In genomic region chr12:76376649-76377048, GRCm38 (mm10) we compare ENCODE assay signal across 9 mouse cellular contexts. TPM values are rescaled to one million over a fixed set of nuclear protein-coding genes. Genes with fewer than 3 reads are reported as not detected.
DNase-seq lines count a peak whose midpoint lies in the region; ATAC-seq and TF ChIP-seq lines count a peak whose summit lies in the region.
"Had no signal": no experiment of that assay in that cellular context is flagged by ENCODE, and none has a peak within 500 bp of the region (broad histone marks: within the 10 kb centered on the region; RNA-seq: fewer than 3 reads in every experiment).

No protein-coding gene starts in this region.

- H3K4me1 ChIP-seq in kidney, embryonic 16.5 days (ENCODE audit: insufficient read depth, low read length), result peaks cover 25% of the 10 kb centered on the region
- H3K4me1 ChIP-seq in liver, embryonic 16.5 days (ENCODE audit: control insufficient read depth, low read depth, low read length), result peaks cover 60% of the 10 kb centered on the region

- ATAC-seq in kidney, embryonic 16.5 days (ENCODE audit: low FRiP score, low TSS enrichment), result no peak
- no peak for ATAC-seq in liver, embryonic 16.5 days (ENCODE audit: low read depth)

- TF ChIP-seq POLR2A in brain, embryonic 14.5 days (IDR thresholded peaks at IDR 0.05; ENCODE audit: borderline replicate concordance, extremely low read depth, insufficient read depth, insufficient read length, poor library complexity, severe bottlenecking), result no peak

- no peak overlapping the region for H3K4me3 ChIP-seq in kidney, embryonic 16.5 days (ENCODE audit: low read length)
- no peak overlapping the region for H3K4me3 ChIP-seq in liver, embryonic 16.5 days (ENCODE audit: low read depth, low read length)
- H3K4me3 ChIP-seq: myocyte had no signal

- peak; percentile 56; the same call in 1 of the 2 replicates for TF ChIP-seq CTCF in brain, embryonic 14.5 days (IDR thresholded peaks at IDR 0.05; ENCODE audit: borderline replicate concordance, extremely low read depth, insufficient read depth, insufficient read length)

- peak; percentile 31 for DNase-seq in adrenal gland, postnatal 10 days
- no peak for DNase-seq in adrenal gland, postnatal 25 days
- DNase-seq in kidney, postnatal 14 days, result peak; percentile 33
- peak; percentile 50 for DNase-seq in brain, embryonic 14.5 days (ENCODE audit: low read depth)
- DNase-seq in thymus, postnatal 14 days, result peak; percentile 70
- no peak for DNase-seq in cerebellum, adult 11-12 months

- no peak overlapping the region for H3K27ac ChIP-seq in kidney, embryonic 16.5 days (ENCODE audit: low read length)
- no peak overlapping the region for H3K27ac ChIP-seq in liver, embryonic 16.5 days (ENCODE audit: low read length)

- H3K27me3 ChIP-seq in kidney, embryonic 16.5 days (ENCODE audit: insufficient read depth, low read length), result no peaks in the 10 kb centered on the region
- H3K27me3 ChIP-seq in liver, embryonic 16.5 days (ENCODE audit: control insufficient read depth, insufficient read depth, low read depth, low read length), result no peaks in the 10 kb centered on the region

- H3K9me3 ChIP-seq in kidney, embryonic 16.5 days (ENCODE audit: low read length), result no peaks in the 10 kb centered on the region
- H3K9me3 ChIP-seq in liver, embryonic 16.5 days (replicated peaks; ENCODE audit: control insufficient read depth, low read length), result no peaks in the 10 kb centered on the region

- 52% methylated on average over 7 of the region's 7 CpGs for WGBS in kidney, embryonic 16.5 days
- 14% methylated on average over 7 of the region's 7 CpGs for WGBS in liver, embryonic 16.5 days (ENCODE audit: insufficient replicate concordance)

- H3K4me2 ChIP-seq in kidney, embryonic 16.5 days (replicated peaks; ENCODE audit: low read depth, low read length), result no peak overlapping the region
- H3K4me2 ChIP-seq in liver, embryonic 16.5 days (ENCODE audit: low read depth, low read length), result peak overlapping the region; percentile 31

- no peak overlapping the region for H3K9ac ChIP-seq in kidney, embryonic 16.5 days (replicated peaks; ENCODE audit: low read length)
- H3K9ac ChIP-seq in liver, embryonic 16.5 days (ENCODE audit: low read depth, low read length), result no peak overlapping the region

- peaks cover 3% of the 10 kb centered on the region; the same call in 1 of the 2 replicates for H3K36me3 ChIP-seq in kidney, embryonic 16.5 days (ENCODE audit: insufficient read depth, low read length)
- H3K36me3 ChIP-seq in liver, embryonic 16.5 days (ENCODE audit: control insufficient read depth, insufficient read depth), result no peaks in the 10 kb centered on the region

RNA-seq across cellular contexts. Expression of gene Zbtb1, which starts 6.6 kb away (rescaled TPM):
- 1 to 10 TPM; 5.7 to 7.2 TPM for total RNA-seq in adrenal gland, postnatal 10 days (2021)
- total RNA-seq in adrenal gland, postnatal 25 days (2021), result 8.1 and 8.2 TPM in 2 replicates
- 10.0 and 10.5 TPM in 2 replicates for polyA plus RNA-seq in kidney, embryonic 16.5 days (2015; fragmentation: Nextera tagmentation; extraction: Ambion mirVana)
- polyA plus RNA-seq in brain, embryonic 14.5 days (2012; rRNA removed), result 3.1 and 3.4 TPM in 2 replicates
- polyA plus RNA-seq in liver, embryonic 16.5 days (2015; fragmentation: Nextera tagmentation; extraction: Ambion mirVana), result 2.9 and 3.4 TPM in 2 replicates

RNA-seq across cellular contexts. Expression of gene Zbtb25, which starts 7.2 kb away (rescaled TPM):
- total RNA-seq in adrenal gland, postnatal 10 days (2021), result 10 to 100 TPM in 1 of 2 experiments, 1 to 10 TPM in 1; 8.7 to 15.9 TPM
- total RNA-seq in adrenal gland, postnatal 25 days (2021), result 8.7 and 12.9 TPM in 2 replicates
- 14.0 and 15.2 TPM in 2 replicates for polyA plus RNA-seq in kidney, embryonic 16.5 days (2015; fragmentation: Nextera tagmentation; extraction: Ambion mirVana)
- 22.3 and 24.8 TPM in 2 replicates for polyA plus RNA-seq in brain, embryonic 14.5 days (2012; rRNA removed)
- 4.1 and 4.8 TPM in 2 replicates for polyA plus RNA-seq in liver, embryonic 16.5 days (2015; fragmentation: Nextera tagmentation; extraction: Ambion mirVana)

RNA-seq across cellular contexts. Expression of gene Hspa2, which starts 27.3 kb away (rescaled TPM):
- total RNA-seq in adrenal gland, postnatal 10 days (2021), result 10 to 100 TPM; 16.7 to 18.6 TPM
- 25.6 and 26.3 TPM in 2 replicates for total RNA-seq in adrenal gland, postnatal 25 days (2021)
- 11.0 and 12.5 TPM in 2 replicates for polyA plus RNA-seq in kidney, embryonic 16.5 days (2015; fragmentation: Nextera tagmentation; extraction: Ambion mirVana)
- polyA plus RNA-seq in brain, embryonic 14.5 days (2012; rRNA removed), result 3.9 and 5.4 TPM in 2 replicates
- polyA plus RNA-seq in liver, embryonic 16.5 days (2015; fragmentation: Nextera tagmentation; extraction: Ambion mirVana), result 1.4 and 1.5 TPM in 2 replicates

RNA-seq across cellular contexts. Expression of gene Ppp1r36, which starts 40.7 kb away (rescaled TPM):
- under 1 TPM in 1 of 2 experiments, not detected in 1; 0.45 TPM for total RNA-seq in adrenal gland, postnatal 10 days (2021)
- total RNA-seq in adrenal gland, postnatal 25 days (2021), result 0.52 TPM in 1 of 2 replicates, not detected in the other
- polyA plus RNA-seq in kidney, embryonic 16.5 days (2015; fragmentation: Nextera tagmentation; extraction: Ambion mirVana), result 4.0 and 4.3 TPM in 2 replicates
- 0.44 and 1.2 TPM in 2 replicates for polyA plus RNA-seq in brain, embryonic 14.5 days (2012; rRNA removed)
- polyA plus RNA-seq in liver, embryonic 16.5 days (2015; fragmentation: Nextera tagmentation; extraction: Ambion mirVana), result 0.08 and 0.11 TPM in 2 replicates
- polyA plus RNA-seq: myocyte had no signal

RNA-seq across cellular contexts. Expression of gene Akap5, which starts 52.0 kb away (rescaled TPM):
- 1 to 10 TPM; 4.6 to 7.0 TPM for total RNA-seq in adrenal gland, postnatal 10 days (2021)
- 0.81 and 1.1 TPM in 2 replicates for total RNA-seq in adrenal gland, postnatal 25 days (2021)
- 1.4 and 1.9 TPM in 2 replicates for polyA plus RNA-seq in kidney, embryonic 16.5 days (2015; fragmentation: Nextera tagmentation; extraction: Ambion mirVana)
- 4.2 and 8.5 TPM in 2 replicates for polyA plus RNA-seq in brain, embryonic 14.5 days (2012; rRNA removed)
- polyA plus RNA-seq in liver, embryonic 16.5 days (2015; fragmentation: Nextera tagmentation; extraction: Ambion mirVana), result 0.16 and 0.21 TPM in 2 replicates

Comparison
In these comparisons a context has a peak if more than half of its experiments do, and no peak if none do; other contexts are left out.
1. DNase-seq: peak in adrenal gland, postnatal 10 days (single experiment), kidney, postnatal 14 days (single experiment), brain, embryonic 14.5 days (single experiment) and thymus, postnatal 14 days (single experiment); none in adrenal gland, postnatal 25 days (single experiment) and cerebellum, adult 11-12 months (single experiment).